In the genomic region with DNA sequence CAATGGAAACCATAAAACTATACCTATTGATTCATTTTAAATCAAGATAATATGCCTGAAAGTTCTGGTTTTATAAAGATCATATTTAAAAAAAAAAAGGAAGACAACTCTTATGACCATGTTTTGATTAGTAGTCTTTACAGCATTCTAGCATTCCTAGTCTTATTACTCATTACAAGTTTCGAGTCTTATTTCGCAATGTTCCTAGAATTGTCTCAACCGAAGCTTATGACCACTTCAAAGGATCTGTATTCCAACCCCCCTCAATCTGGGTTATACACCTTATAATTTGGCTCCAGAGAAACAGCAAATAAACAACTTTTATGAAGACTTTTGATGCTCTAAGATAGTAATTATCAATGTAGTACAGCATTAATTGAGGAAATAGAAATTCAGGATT, we compare ENCODE assay signal across 26 mouse cellular contexts. TPM values are rescaled to one million over a fixed set of nuclear protein-coding genes. Genes with fewer than 3 reads are reported as not detected.
DNase-seq lines count a peak whose midpoint lies in the region; ATAC-seq and TF ChIP-seq lines count a peak whose summit lies in the region.
"Had no signal": no experiment of that assay in that cellular context is flagged by ENCODE, and none has a peak within 500 bp of the region (broad histone marks: within the 10 kb centered on the region; RNA-seq: fewer than 3 reads in every experiment).

No protein-coding gene starts in this region.

- no peak overlapping the region for H3ac ChIP-seq in C2C12 (ENCODE audit: control insufficient read depth, insufficient read length, low read depth)

- WGBS in forebrain, embryonic 16.5 days: 92% methylated on average over 3 of the region's 3 CpGs

- no peaks in the 10 kb centered on the region for H3K9me3 ChIP-seq in forebrain, embryonic 16.5 days (ENCODE audit: control insufficient read depth, low read length)
- H3K9me3 ChIP-seq: embryonic facial prominence, embryonic 12.5 days; embryonic facial prominence, embryonic 15.5 days; forebrain, embryonic 13.5 days; heart, embryonic 10.5 days; heart, embryonic 13.5 days; hindbrain, embryonic 12.5 days; intestine, embryonic 15.5 days had no signal

- H3K79me2 ChIP-seq in C2C12 (ENCODE audit: control insufficient read depth, insufficient read depth): no peaks in the 10 kb centered on the region

- DNase-seq in 3T3-L1 (ENCODE audit: low read depth, low spot score) (peak; percentile 67), NIH3T3 (ENCODE audit: low read depth) (peak; percentile 59)
- no peak for DNase-seq in thymus, postnatal 0 days (ENCODE audit: low spot score)
- no peak for DNase-seq in urinary bladder, adult 18-20 months (ENCODE audit: low spot score in 2 of 2)
- DNase-seq: cerebellum, adult 11 months; cerebellum, adult 2 months; cerebellum, adult 9-11 months; cerebellum, postnatal 25 days; forebrain, postnatal 0 days; gastrocnemius, postnatal 25 days; heart, adult 2 months; heart, postnatal 14 days; heart, postnatal 4 days; kidney, adult 11 months had no signal

- no peak overlapping the region for H3K4me2 ChIP-seq in forebrain, embryonic 16.5 days (ENCODE audit: low read length)
- H3K4me2 ChIP-seq: embryonic facial prominence, embryonic 12.5 days; embryonic facial prominence, embryonic 15.5 days; forebrain, embryonic 13.5 days; heart, embryonic 13.5 days; hindbrain, embryonic 12.5 days; intestine, embryonic 15.5 days had no signal

- H3K36me3 ChIP-seq in C2C12 (ENCODE audit: control insufficient read depth, insufficient read depth): no peaks in the 10 kb centered on the region
- H3K36me3 ChIP-seq in forebrain, embryonic 16.5 days (ENCODE audit: control insufficient read depth, insufficient read depth): no peaks in the 10 kb centered on the region
- H3K36me3 ChIP-seq: embryonic facial prominence, embryonic 12.5 days; embryonic facial prominence, embryonic 15.5 days; heart, embryonic 10.5 days; heart, embryonic 13.5 days; hindbrain, embryonic 12.5 days; intestine, embryonic 15.5 days had no signal

- no peak for TF ChIP-seq CTCF in C2C12 (IDR thresholded peaks at IDR 0.05; ENCODE audit: control insufficient read depth, insufficient read depth, insufficient read length)

- H3K79me3 ChIP-seq in C2C12 (ENCODE audit: low read depth): no peaks in the 10 kb centered on the region

- H3K27me3 ChIP-seq in C2C12 (ENCODE audit: control insufficient read depth, insufficient read depth, insufficient read length): no peaks in the 10 kb centered on the region
- H3K27me3 ChIP-seq in forebrain, embryonic 16.5 days (replicated peaks; ENCODE audit: control insufficient read depth, insufficient read depth, low read length): 0 out of 2 replicates have a peak, but pooled peaks cover 2% of the 10 kb centered on the region
- H3K27me3 ChIP-seq: embryonic facial prominence, embryonic 12.5 days; embryonic facial prominence, embryonic 15.5 days; forebrain, embryonic 13.5 days; hindbrain, embryonic 12.5 days; intestine, embryonic 15.5 days had no signal

- H3K27ac ChIP-seq in forebrain, embryonic 16.5 days (ENCODE audit: low read length): no peak overlapping the region
- H3K27ac ChIP-seq: embryonic facial prominence, embryonic 12.5 days; embryonic facial prominence, embryonic 15.5 days; forebrain, embryonic 13.5 days; heart, adult 2 months; heart, embryonic 10.5 days; heart, embryonic 13.5 days; hindbrain, embryonic 12.5 days; intestine, embryonic 15.5 days had no signal

- no peak overlapping the region for H3K4me3 ChIP-seq in C2C12 (ENCODE audit: insufficient read depth, poor library complexity, severe bottlenecking)
- H3K4me3 ChIP-seq in forebrain, embryonic 16.5 days (replicated peaks; ENCODE audit: low read length): no peak overlapping the region
- H3K4me3 ChIP-seq: embryonic facial prominence, embryonic 12.5 days; embryonic facial prominence, embryonic 15.5 days; forebrain, embryonic 13.5 days; heart, adult 2 months; heart, embryonic 10.5 days; heart, embryonic 13.5 days; hindbrain, embryonic 12.5 days; intestine, embryonic 15.5 days had no signal

- no peak overlapping the region for H3K9ac ChIP-seq in forebrain, embryonic 16.5 days (replicated peaks; ENCODE audit: low read depth, low read length)
- H3K9ac ChIP-seq: embryonic facial prominence, embryonic 12.5 days; embryonic facial prominence, embryonic 15.5 days; forebrain, embryonic 13.5 days; forebrain, postnatal 0 days; heart, embryonic 13.5 days; hindbrain, embryonic 12.5 days; intestine, embryonic 15.5 days had no signal

- peak; percentile 80 for ATAC-seq in granulocyte monocyte progenitor cell, adult 5-6 weeks (replicated peaks; ENCODE audit: poor library complexity, severe bottlenecking)
- no peak for ATAC-seq in forebrain, embryonic 16.5 days
- ATAC-seq in frontal cortex, adult (ENCODE audit: low TSS enrichment): no peak
- ATAC-seq: forebrain, embryonic 13.5 days; forebrain, postnatal 0 days; hindbrain, embryonic 16.5 days; intestine, embryonic 15.5 days had no signal

- H3K4me1 ChIP-seq in forebrain, embryonic 16.5 days (replicated peaks; ENCODE audit: control insufficient read depth, insufficient read depth, low read length): no peaks in the 10 kb centered on the region
- H3K4me1 ChIP-seq: embryonic facial prominence, embryonic 12.5 days; embryonic facial prominence, embryonic 15.5 days; forebrain, embryonic 13.5 days; heart, embryonic 13.5 days; hindbrain, embryonic 12.5 days; intestine, embryonic 15.5 days had no signal

TF ChIP-seq in C2C12, 6 proteins besides CTCF, POLR2A, EP300 and RAD21:
- TF ChIP-seq CEBPB (IDR thresholded peaks at IDR 0.05; ENCODE audit: low read depth): peak; percentile 93
- no peak for TF ChIP-seq MYOD1 (IDR thresholded peaks at IDR 0.05; ENCODE audit: control insufficient read depth, insufficient read length, low read depth)
TF ChIP-seq in C2C12: peak in this region for 1.

RNA-seq across cellular contexts. Expression of a gene that starts 9.4 kb away (rescaled TPM):
- 91.2 TPM for polyA plus RNA-seq in C2C12 (2012; fragmentation: generic; extraction: Trizol)
- total RNA-seq in granulocyte monocyte progenitor cell, adult 5-6 weeks (2014; fragmentation: Nextera tagmentation): 145 and 157 TPM in 2 replicates
- total RNA-seq in granulocyte monocyte progenitor cell, adult 5-6 weeks (2017): 212 and 223 TPM in 2 replicates
- polyA plus RNA-seq in forebrain, embryonic 16.5 days (2015; fragmentation: Nextera tagmentation; extraction: Ambion mirVana): 66.2 and 66.8 TPM in 2 replicates
- 106 and 113 TPM in 2 replicates for polyA plus RNA-seq in thymus, postnatal 0 days (2015; fragmentation: Nextera tagmentation; extraction: Ambion mirVana)

Comparison
In these comparisons a context has a peak if more than half of its experiments do, and no peak if none do; other contexts are left out.
1. DNase-seq: peak in 3T3-L1 (single experiment) and NIH3T3 (single experiment); none in thymus, postnatal 0 days (single experiment) and urinary bladder, adult 18-20 months (0 of 2).